Mouse (Mus musculus): ENCODE measurements around the gene Gm5127. TPM values are rescaled to one million over a fixed set of nuclear protein-coding genes. Genes with fewer than 3 reads are reported as not detected.

The Gm5127 gene
- polyA plus RNA-seq, 1 experiment = not detected

- no peak overlapping the region for H3K4me2 ChIP-seq (ENCODE audit: low read depth)
- TF ChIP-seq MYOG (IDR thresholded peaks at IDR 0.05; ENCODE audit: control insufficient read depth in 1 of 3, insufficient read depth in 1 of 3, insufficient read length in 2 of 3, low read depth in 2 of 3) (no peak), MYOD1 (IDR thresholded peaks at IDR 0.05; ENCODE audit: control insufficient read depth in 1 of 3, insufficient read length in 2 of 3, low read depth in 2 of 3) (no peak), TCF12 (IDR thresholded peaks at IDR 0.05; ENCODE audit: insufficient read depth, poor library complexity, severe bottlenecking) (no peak), SRF (IDR thresholded peaks at IDR 0.05; ENCODE audit: control insufficient read depth, insufficient read length, low read depth) (no peak)
- H3K4me3 ChIP-seq = no peak overlapping the region
- H3K27me3 ChIP-seq (ENCODE audit: control insufficient read depth, insufficient read depth, insufficient read length) = no peaks in the 10 kb centered on the region
- no peak overlapping the region for H3ac ChIP-seq (ENCODE audit: control insufficient read depth, insufficient read length)
- H3K36me3 ChIP-seq (ENCODE audit: control insufficient read depth, insufficient read depth) = no peaks in the 10 kb centered on the region
- no peaks in the 10 kb centered on the region for H3K79me2 ChIP-seq (ENCODE audit: control insufficient read depth, insufficient read depth)
Observed at GRCm38 (mm10) chrX:106582197-106582596, 789 bp upstream of the Gm5127 start.

GRCm38 (mm10) chrX:106593914-106594313 is 10.9 kb downstream of the Gm5127 start:
- TF ChIP-seq MYOG (IDR thresholded peaks at IDR 0.05; ENCODE audit: control insufficient read depth in 1 of 3, insufficient read depth in 1 of 3, insufficient read length in 2 of 3, low read depth in 2 of 3) (no peak), USF1 (IDR thresholded peaks at IDR 0.05; ENCODE audit: low read depth) (no peak), MAX (IDR thresholded peaks at IDR 0.05; ENCODE audit: low read depth) (no peak), REST (IDR thresholded peaks at IDR 0.05; ENCODE audit: insufficient read depth, insufficient read length) (no peak), POLR2AphosphoS2 (IDR thresholded peaks at IDR 0.05; ENCODE audit: insufficient read length, low read depth) (no peak), MYOD1 (IDR thresholded peaks at IDR 0.05; ENCODE audit: control insufficient read depth in 1 of 3, insufficient read length in 2 of 3, low read depth in 2 of 3) (no peak), POLR2A (IDR thresholded peaks at IDR 0.05; ENCODE audit: insufficient read length, low read depth) (no peak), SRF (IDR thresholded peaks at IDR 0.05; ENCODE audit: control insufficient read depth, insufficient read length, low read depth) (no peak), E2F4 (IDR thresholded peaks at IDR 0.05; ENCODE audit: insufficient read depth) (no peak), CEBPB (IDR thresholded peaks at IDR 0.05; ENCODE audit: insufficient read depth, poor library complexity, severe bottlenecking) (no peak), TCF12 (IDR thresholded peaks at IDR 0.05; ENCODE audit: insufficient read depth, poor library complexity, severe bottlenecking) (no peak), TCF3 (IDR thresholded peaks at IDR 0.05; ENCODE audit: insufficient read length, low read depth) (no peak)
- no peak overlapping the region for H3K4me2 ChIP-seq (ENCODE audit: low read depth)
- H3K79me2 ChIP-seq (ENCODE audit: control insufficient read depth, insufficient read depth) = no peaks in the 10 kb centered on the region
- H3K36me3 ChIP-seq (ENCODE audit: control insufficient read depth, insufficient read depth) = no peaks in the 10 kb centered on the region
- H3K4me3 ChIP-seq = no peak overlapping the region
- H3ac ChIP-seq (ENCODE audit: control insufficient read depth, insufficient read length) = no peak overlapping the region
- H3K27me3 ChIP-seq (ENCODE audit: control insufficient read depth, insufficient read depth, insufficient read length) = no peaks in the 10 kb centered on the region

- no peaks in the 10 kb centered on the region for H3K27me3 ChIP-seq (ENCODE audit: control insufficient read depth, insufficient read depth, insufficient read length)
- H3K36me3 ChIP-seq (ENCODE audit: control insufficient read depth, insufficient read depth) = no peaks in the 10 kb centered on the region
- H3ac ChIP-seq (ENCODE audit: control insufficient read depth, insufficient read length) = no peak overlapping the region
- no peaks in the 10 kb centered on the region for H3K79me2 ChIP-seq (ENCODE audit: control insufficient read depth, insufficient read depth)
- no peak overlapping the region for H3K4me2 ChIP-seq (ENCODE audit: low read depth)
- TF ChIP-seq USF1 (IDR thresholded peaks at IDR 0.05; ENCODE audit: low read depth) = no peak
- no peak for TF ChIP-seq TCF12 (IDR thresholded peaks at IDR 0.05; ENCODE audit: insufficient read depth, poor library complexity, severe bottlenecking)
- TF ChIP-seq E2F4 (IDR thresholded peaks at IDR 0.05; ENCODE audit: insufficient read depth) = no peak
- no peak for TF ChIP-seq MYOD1 (IDR thresholded peaks at IDR 0.05; ENCODE audit: control insufficient read depth in 1 of 3, insufficient read length in 2 of 3, low read depth in 2 of 3)
- TF ChIP-seq MYOG (IDR thresholded peaks at IDR 0.05; ENCODE audit: control insufficient read depth in 1 of 3, insufficient read depth in 1 of 3, insufficient read length in 2 of 3, low read depth in 2 of 3) = no peak
- TF ChIP-seq POLR2AphosphoS2 (IDR thresholded peaks at IDR 0.05; ENCODE audit: insufficient read length, low read depth) = no peak
- TF ChIP-seq CEBPB (IDR thresholded peaks at IDR 0.05; ENCODE audit: insufficient read depth, poor library complexity, severe bottlenecking) = no peak
- no peak for TF ChIP-seq SRF (IDR thresholded peaks at IDR 0.05; ENCODE audit: control insufficient read depth, insufficient read length, low read depth)
- H3K4me3 ChIP-seq = no peak overlapping the region
Observed at GRCm38 (mm10) chrX:106595904-106596303, 12.9 kb downstream of the Gm5127 start.

- Histone ChIP-seq H3ac (ENCODE audit: control insufficient read depth, insufficient read length) (no peak overlapping the region), H3K4me3 (no peak overlapping the region)
Observed at GRCm38 (mm10) chrX:106602574-106603258, 19.7 kb downstream of the Gm5127 start.

More at GRCm38 (mm10) chrX:106602574-106603258, 19.7 kb downstream of the Gm5127 start:
- H3K4me2 ChIP-seq (ENCODE audit: low read depth) = no peak overlapping the region
- no peaks in the 10 kb centered on the region for H3K27me3 ChIP-seq (ENCODE audit: control insufficient read depth, insufficient read depth, insufficient read length)
- no peak for TF ChIP-seq MYOG (IDR thresholded peaks at IDR 0.05; ENCODE audit: control insufficient read depth in 1 of 3, insufficient read depth in 1 of 3, insufficient read length in 2 of 3, low read depth in 2 of 3)
- no peak for TF ChIP-seq SRF (IDR thresholded peaks at IDR 0.05; ENCODE audit: control insufficient read depth, insufficient read length, low read depth)
- no peak for TF ChIP-seq TCF3 (IDR thresholded peaks at IDR 0.05; ENCODE audit: insufficient read length, low read depth)
- TF ChIP-seq CEBPB (IDR thresholded peaks at IDR 0.05; ENCODE audit: insufficient read depth, poor library complexity, severe bottlenecking) = no peak
- no peak for TF ChIP-seq TCF12 (IDR thresholded peaks at IDR 0.05; ENCODE audit: insufficient read depth, poor library complexity, severe bottlenecking)
- TF ChIP-seq E2F4 (IDR thresholded peaks at IDR 0.05; ENCODE audit: insufficient read depth) = no peak
- no peak for TF ChIP-seq POLR2AphosphoS2 (IDR thresholded peaks at IDR 0.05; ENCODE audit: insufficient read length, low read depth)
- no peak for TF ChIP-seq USF1 (IDR thresholded peaks at IDR 0.05; ENCODE audit: low read depth)
- TF ChIP-seq MAX (IDR thresholded peaks at IDR 0.05; ENCODE audit: low read depth) = no peak
- TF ChIP-seq MYOD1 (IDR thresholded peaks at IDR 0.05; ENCODE audit: control insufficient read depth in 1 of 3, insufficient read length in 2 of 3, low read depth in 2 of 3) = no peak
- TF ChIP-seq REST (IDR thresholded peaks at IDR 0.05; ENCODE audit: insufficient read depth, insufficient read length) = no peak
- no peak for TF ChIP-seq POLR2A (IDR thresholded peaks at IDR 0.05; ENCODE audit: insufficient read length, low read depth)
- no peaks in the 10 kb centered on the region for H3K36me3 ChIP-seq (ENCODE audit: control insufficient read depth, insufficient read depth)
- no peaks in the 10 kb centered on the region for H3K79me2 ChIP-seq (ENCODE audit: control insufficient read depth, insufficient read depth)
